Mouse (Mus musculus): Measurements from ENCODE around the gene Spaca9. TPM values are rescaled to one million over a fixed set of nuclear protein-coding genes. Genes with fewer than 3 reads are reported as not detected.

Gene Spaca9
- total RNA-seq, 2 experiments from 2014 or later = 19.2 to 28.0 TPM

DNA sequence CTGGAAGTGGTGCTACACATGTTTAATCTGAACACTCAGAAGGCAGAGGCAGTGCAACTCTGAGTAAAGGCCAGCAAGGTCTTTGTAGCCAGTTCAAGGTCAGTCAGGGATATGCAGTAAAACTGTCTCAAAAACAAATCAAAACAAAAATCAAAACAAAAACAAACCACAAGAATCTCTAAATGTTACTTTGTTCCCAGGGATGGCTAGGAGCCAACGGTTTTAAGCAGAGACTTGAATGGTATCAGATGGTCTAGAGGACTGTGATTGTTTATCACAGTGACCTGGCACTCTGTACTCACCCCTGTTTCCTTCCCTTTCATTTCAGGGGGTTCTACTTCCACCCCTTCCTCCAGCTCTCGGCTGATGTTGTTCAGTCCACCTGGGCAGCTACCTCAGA, 28.1 kb downstream of the Spaca9 start:
- no peak for ATAC-seq (ENCODE audit: poor library complexity, severe bottlenecking)

DNA sequence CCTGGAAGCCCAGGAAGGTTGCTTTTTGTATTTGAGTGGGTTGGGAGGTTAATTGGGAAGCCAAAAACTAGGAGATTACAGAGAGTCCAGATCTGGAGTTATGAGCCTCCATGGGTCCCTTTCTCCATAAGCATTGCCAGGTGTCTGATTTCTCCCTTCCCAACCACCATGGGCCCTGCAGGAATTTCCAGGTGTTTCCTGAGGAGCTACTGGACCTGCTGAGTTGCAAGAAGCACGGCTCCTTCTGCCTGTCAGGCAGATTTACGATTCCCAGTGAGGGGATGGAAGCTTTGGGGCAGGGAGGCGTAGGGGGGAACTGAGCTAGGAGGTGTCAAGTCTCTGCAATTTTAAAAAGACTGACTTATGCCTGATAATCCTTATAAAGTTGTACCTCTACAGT, 33.7 kb downstream of the Spaca9 start:
- ATAC-seq (ENCODE audit: poor library complexity, severe bottlenecking) = no peak

DNA sequence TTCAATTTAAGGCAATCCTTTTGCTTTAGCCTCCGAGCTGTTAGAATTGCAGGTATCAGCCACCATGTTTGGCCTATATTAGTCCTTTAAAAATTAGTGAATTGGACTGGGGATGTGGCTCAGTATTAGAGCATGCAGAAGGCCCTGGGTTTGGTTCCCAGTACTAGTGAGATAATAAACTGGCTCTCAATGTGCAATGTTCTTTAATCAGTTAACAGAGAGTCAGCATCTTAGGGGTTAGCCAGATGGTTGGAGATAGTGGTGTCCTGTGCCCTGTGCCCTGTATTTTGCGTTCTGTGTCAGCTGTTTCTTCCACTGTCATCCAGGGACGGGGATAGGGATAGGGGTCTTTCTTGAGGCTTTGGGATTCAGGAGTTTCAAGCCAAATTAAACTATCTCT, 36.6 kb downstream of the Spaca9 start:
- ATAC-seq (ENCODE audit: poor library complexity, severe bottlenecking) = no peak

DNA sequence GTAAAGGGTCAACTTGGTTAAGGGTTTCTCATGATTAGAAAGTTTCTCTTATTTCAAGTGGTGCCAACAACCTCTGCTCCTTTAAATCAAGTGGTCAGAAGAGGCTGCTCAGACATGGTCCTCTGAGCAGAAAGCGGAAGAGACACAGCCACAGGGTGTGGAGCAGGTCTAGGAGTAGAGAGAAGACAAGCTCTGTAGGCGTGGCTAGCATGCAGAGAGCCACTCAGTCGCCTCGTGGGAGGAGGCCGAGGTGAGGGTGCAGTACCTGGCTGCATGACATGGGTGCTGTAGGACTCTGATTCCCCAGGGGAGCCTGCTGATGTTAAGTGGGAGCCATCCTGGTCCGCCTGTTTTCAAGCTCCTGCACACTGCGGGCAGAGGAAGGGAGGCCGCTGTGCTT, 43.3 kb downstream of the Spaca9 start:
- ATAC-seq (ENCODE audit: poor library complexity, severe bottlenecking) = no peak

DNA sequence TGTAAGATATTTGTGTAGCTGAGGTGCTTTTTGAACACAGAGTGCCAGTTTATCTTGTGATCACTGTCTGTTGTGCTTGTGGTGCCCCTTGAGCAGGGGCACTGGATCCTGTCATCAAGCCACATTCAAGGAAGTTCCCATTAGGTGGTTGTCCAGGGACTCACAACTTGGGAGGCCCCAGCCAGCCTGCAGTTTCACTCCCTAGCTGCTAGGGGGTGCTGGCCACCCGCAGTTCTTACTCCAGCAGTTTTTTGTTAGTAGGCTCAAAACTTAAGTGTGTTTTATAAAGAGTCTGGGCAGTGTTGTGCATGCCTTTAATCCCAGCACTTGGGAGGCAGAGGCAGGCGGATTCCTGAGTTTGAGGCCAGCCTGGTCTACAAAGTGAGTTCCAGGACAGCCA, 45.2 kb downstream of the Spaca9 start:
- ATAC-seq (ENCODE audit: poor library complexity, severe bottlenecking) = 0 out of 2 replicates have a peak, but pooled peaks have one; percentile 43

DNA sequence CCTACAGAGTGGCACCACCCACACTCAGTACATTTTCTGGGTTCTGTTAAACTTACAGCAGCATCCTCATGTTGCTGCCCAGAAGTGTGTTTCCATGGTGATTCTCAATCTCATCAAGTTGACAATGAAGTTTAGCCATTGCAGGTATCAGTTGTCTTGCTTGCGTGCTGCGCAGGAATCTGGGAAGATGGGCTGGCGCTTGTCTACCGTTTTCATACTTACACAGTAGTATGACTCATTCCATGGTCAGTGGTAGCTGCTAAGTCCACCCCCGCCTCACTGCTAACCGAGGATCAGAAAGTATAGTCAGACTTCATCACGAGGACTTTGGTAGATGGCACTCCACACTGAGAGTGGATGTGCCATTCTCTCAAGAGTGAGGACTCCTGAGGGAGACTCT, 46.2 kb downstream of the Spaca9 start:
- no peak for ATAC-seq (ENCODE audit: poor library complexity, severe bottlenecking)

DNA sequence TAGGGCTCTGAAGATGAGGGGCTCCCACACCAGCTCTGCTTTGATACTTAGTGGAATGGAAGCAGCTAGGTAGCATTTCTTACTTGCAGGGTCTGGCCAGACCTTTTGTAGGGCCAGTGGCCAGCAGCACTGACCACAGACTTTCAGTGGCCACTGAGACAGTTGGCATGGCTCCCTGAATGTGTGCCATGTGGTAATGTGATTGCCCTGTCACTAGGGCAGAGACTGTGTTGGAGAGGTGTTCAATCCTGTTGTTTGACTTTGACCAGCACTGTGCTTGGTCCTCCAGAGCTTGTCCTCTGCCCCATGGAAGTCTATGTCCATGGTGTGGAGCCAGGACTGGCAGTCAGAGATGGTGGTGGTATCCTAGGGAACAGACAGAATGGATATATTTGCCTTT, 49.0 kb downstream of the Spaca9 start:
- no peak for ATAC-seq (ENCODE audit: poor library complexity, severe bottlenecking)

DNA sequence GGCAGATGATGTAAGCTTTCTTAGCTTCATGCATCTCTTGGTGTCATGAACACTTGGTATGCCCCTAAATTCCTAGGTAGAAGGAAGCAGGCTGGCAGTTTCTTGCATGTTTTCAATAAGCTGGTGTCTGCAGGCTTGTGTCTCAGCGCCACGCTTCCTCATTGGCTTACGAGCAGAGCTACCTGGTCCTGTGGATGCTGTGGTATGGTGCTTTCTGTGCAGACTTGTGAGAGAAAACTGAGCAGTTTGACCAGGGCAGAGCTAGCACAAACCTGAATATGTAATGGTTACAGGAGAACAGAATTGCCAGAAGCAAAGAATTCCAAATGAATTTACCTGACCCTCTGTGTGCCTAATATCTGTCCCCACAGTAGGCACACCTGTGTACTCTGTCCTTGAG, 56.4 kb downstream of the Spaca9 start:
- no peak for ATAC-seq (ENCODE audit: poor library complexity, severe bottlenecking)

Other genes starting within 250 kb of the Spaca9 start
- not detected in 2 replicates for gene 1700007K13Rik, start 233.4 kb downstream of the Spaca9 start, total RNA-seq (2015)
- gene 1700007K13Rik, start 233.4 kb downstream of the Spaca9 start, total RNA-seq (2017) = not detected in 2 replicates
- gene Mrps2, start 231.7 kb downstream of the Spaca9 start, total RNA-seq (2015) = 29.0 and 29.3 TPM in 2 replicates
- 15.7 and 16.7 TPM in 2 replicates for gene Mrps2, start 231.7 kb downstream of the Spaca9 start, total RNA-seq (2017)
- gene Gbgt1, start 202.8 kb downstream of the Spaca9 start, total RNA-seq (2015) = not detected in 2 replicates
- 0.48 TPM in 1 of 2 replicates, not detected in the other for gene Gbgt1, start 202.8 kb downstream of the Spaca9 start, total RNA-seq (2017)
- not detected in 2 replicates for gene Gm10134, start 193.6 kb downstream of the Spaca9 start, total RNA-seq (2015)
- gene Gm10134, start 193.6 kb downstream of the Spaca9 start, total RNA-seq (2017) = not detected in 2 replicates
- gene Ralgds, start 186.6 kb downstream of the Spaca9 start, total RNA-seq (2015) = 1.4 and 2.3 TPM in 2 replicates
- 1.8 and 2.1 TPM in 2 replicates for gene Ralgds, start 186.6 kb downstream of the Spaca9 start, total RNA-seq (2017)
- gene Cel, start 136.3 kb downstream of the Spaca9 start, total RNA-seq (2015) = not detected in 2 replicates
- not detected in 2 replicates for gene Cel, start 136.3 kb downstream of the Spaca9 start, total RNA-seq (2017)
- 12.2 and 15.2 TPM in 2 replicates for gene Gtf3c5, start 116.0 kb downstream of the Spaca9 start, total RNA-seq (2015)
- 10.3 and 13.7 TPM in 2 replicates for gene Gtf3c5, start 116.0 kb downstream of the Spaca9 start, total RNA-seq (2017)
- 2.9 and 7.4 TPM in 2 replicates for gene Gfi1b, start 77.7 kb downstream of the Spaca9 start, total RNA-seq (2015)
- gene Gfi1b, start 77.7 kb downstream of the Spaca9 start, total RNA-seq (2017) = 6.1 and 7.8 TPM in 2 replicates
- gene Tsc1, start 58.5 kb downstream of the Spaca9 start, total RNA-seq (2015) = 8.9 and 10.9 TPM in 2 replicates
- 11.7 and 12.9 TPM in 2 replicates for gene Tsc1, start 58.5 kb downstream of the Spaca9 start, total RNA-seq (2017)
- gene Ak8, start 437 bp upstream of the Spaca9 start, total RNA-seq (2015) = 17.0 and 18.0 TPM in 2 replicates
- 5.9 and 6.4 TPM in 2 replicates for gene Ak8, start 437 bp upstream of the Spaca9 start, total RNA-seq (2017)
- gene Gtf3c4, start 140.6 kb upstream of the Spaca9 start, total RNA-seq (2015) = 6.1 and 7.1 TPM in 2 replicates
- 8.4 and 9.3 TPM in 2 replicates for gene Gtf3c4, start 140.6 kb upstream of the Spaca9 start, total RNA-seq (2017)
- gene Ddx31, start 140.7 kb upstream of the Spaca9 start, total RNA-seq (2015) = 6.0 and 9.6 TPM in 2 replicates
- gene Ddx31, start 140.7 kb upstream of the Spaca9 start, total RNA-seq (2017) = 9.4 and 9.9 TPM in 2 replicates
- not detected in 2 replicates for gene Barhl1, start 216.9 kb upstream of the Spaca9 start, total RNA-seq (2015)
- gene Barhl1, start 216.9 kb upstream of the Spaca9 start, total RNA-seq (2017) = not detected in 2 replicates

All from megakaryocyte, adult 5-6 weeks (primary cell).